Mouse (Mus musculus): ENCODE results near the gene Prnp. TPM values are rescaled to one million over a fixed set of nuclear protein-coding genes. Genes with fewer than 3 reads are reported as not detected.

The Prnp gene
- polyA plus RNA-seq, 1 experiment from 2014 or later: 30.3 TPM

DNA sequence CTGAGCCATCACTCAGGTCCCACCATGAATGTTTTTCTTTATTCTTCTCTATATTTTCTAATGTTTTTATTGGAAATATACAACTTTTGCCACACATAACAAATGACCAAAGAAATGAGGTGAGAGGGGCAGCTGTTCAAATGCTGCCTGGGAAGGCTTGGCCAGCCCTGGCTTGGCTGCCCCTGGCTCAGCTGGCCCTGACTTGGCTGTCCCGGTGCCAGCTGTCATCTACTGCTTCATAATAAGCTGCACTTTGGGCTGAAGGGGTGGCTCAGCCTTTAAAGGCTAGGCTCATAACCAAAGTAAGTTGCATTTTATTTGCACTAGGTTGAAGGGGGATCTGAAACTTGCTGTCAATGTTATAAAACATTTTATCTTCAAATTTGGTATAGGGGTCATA is 2.9 kb upstream of the Prnp start:
- Histone ChIP-seq H3K4me3 (replicated peaks) (no peak overlapping the region), H3K9me3 (replicated peaks) (no peaks in the 10 kb centered on the region), H3K4me2 (no peak overlapping the region), H3K9ac (no peak overlapping the region), H3K27me3 (no peaks in the 10 kb centered on the region), H3K36me3 (no peaks in the 10 kb centered on the region), H3K27ac (0 out of 2 replicates have a peak overlapping the region, but pooled peaks have one; percentile 6), H3K4me1 (replicated peaks) (peaks cover 72% of the 10 kb centered on the region)
- DNase-seq (no peak), ATAC-seq (ENCODE audit: low read depth) (no peak)
- WGBS (ENCODE audit: insufficient replicate concordance): 74% methylated on average over 1 of the region's 1 CpGs

DNA sequence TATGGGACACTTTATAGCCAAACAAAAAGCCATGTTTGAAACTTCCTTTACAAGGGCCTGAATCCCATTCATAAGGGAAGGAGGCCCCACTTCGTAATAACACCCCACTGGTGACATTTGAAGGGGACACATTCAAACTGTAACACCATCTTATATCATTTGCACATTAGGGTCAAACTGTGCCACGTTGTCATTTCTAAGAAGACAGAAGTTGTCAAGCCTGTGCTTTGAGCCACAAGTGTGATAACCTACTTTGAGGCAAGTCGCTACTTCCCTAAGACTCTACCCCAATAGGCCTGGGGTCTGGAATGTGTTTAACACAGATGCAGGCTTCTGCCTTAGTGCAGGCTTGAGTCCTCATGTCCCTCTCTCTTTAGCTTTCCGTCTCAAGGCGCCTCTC is 2.4 kb upstream of the Prnp start:
- DNase-seq (no peak), ATAC-seq (ENCODE audit: low read depth) (no peak)
- no peak overlapping the region for H3K4me3 ChIP-seq (replicated peaks)
- no peaks in the 10 kb centered on the region for H3K27me3 ChIP-seq
- H3K27ac ChIP-seq: 0 out of 2 replicates have a peak overlapping the region, but pooled peaks have one; percentile 6
- WGBS (ENCODE audit: insufficient replicate concordance): 70% methylated on average over 5 of the region's 5 CpGs
- no peaks in the 10 kb centered on the region for H3K9me3 ChIP-seq (replicated peaks)
- no peak overlapping the region for H3K4me2 ChIP-seq
- no peak overlapping the region for H3K9ac ChIP-seq
- H3K4me1 ChIP-seq (replicated peaks): peaks cover 74% of the 10 kb centered on the region
- no peaks in the 10 kb centered on the region for H3K36me3 ChIP-seq

DNA sequence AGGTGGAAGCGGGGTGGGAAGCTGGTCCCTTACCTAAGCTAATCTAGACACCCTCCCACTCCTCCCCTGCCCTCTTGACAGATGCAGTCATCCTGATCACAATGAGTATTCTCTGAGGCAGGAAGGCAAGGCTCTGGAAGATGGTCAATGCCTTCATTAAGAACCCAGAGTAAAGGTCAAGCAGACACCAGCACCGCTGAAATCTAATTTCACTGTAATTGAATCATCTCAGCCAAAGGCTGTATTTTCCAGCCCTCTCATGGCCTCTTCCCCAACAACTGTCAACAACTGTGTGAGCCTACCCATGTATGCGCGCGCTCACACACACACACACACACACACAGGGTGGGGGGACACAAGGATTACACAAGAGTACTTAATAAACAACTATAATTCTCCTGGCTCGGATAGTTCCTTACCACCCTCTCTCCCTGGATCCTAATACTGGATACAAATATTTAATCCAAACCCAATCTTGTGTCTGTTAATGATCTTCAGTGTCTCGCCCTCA is 1.3 kb upstream of the Prnp start:
- Histone ChIP-seq H3K9me3 (replicated peaks) (no peaks in the 10 kb centered on the region), H3K36me3 (peaks cover 6% of the 10 kb centered on the region), H3K4me3 (replicated peaks) (no peak overlapping the region), H3K27ac (peak overlapping the region; percentile 59), H3K27me3 (no peaks in the 10 kb centered on the region), H3K4me2 (no peak overlapping the region), H3K9ac (no peak overlapping the region), H3K4me1 (replicated peaks) (peaks cover 69% of the 10 kb centered on the region)
- DNase-seq (no peak), ATAC-seq (ENCODE audit: low read depth) (no peak)
- 81% methylated on average over 7 of the region's 7 CpGs for WGBS (ENCODE audit: insufficient replicate concordance)

DNA sequence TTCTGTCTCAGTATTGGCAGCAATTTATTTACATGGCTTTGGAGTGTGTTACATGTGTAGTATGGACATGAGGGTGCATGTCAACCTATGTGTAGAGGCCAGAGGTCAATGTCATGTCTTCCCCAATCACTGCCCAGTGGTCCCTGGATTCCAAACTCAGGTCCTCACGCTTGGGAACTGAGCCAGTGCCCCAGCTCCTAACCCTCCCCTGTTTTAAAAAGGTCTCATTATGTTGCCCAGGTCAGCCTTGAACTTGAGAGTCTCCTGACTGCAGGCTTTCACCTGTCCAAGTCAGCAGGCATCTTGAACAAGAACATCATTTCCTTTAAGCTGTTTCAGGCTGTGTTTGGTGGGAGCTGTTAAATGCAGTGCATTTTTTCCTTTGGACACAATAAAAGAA is 822 bp upstream of the Prnp start:
- Histone ChIP-seq H3K4me1 (replicated peaks) (peaks cover 65% of the 10 kb centered on the region), H3K9me3 (replicated peaks) (no peaks in the 10 kb centered on the region), H3K4me2 (peak overlapping the region; percentile 82), H3K27me3 (no peaks in the 10 kb centered on the region), H3K4me3 (replicated peaks) (peak overlapping the region; percentile 80), H3K9ac (peak overlapping the region; percentile 60), H3K27ac (peak overlapping the region; percentile 59), H3K36me3 (peaks cover 6% of the 10 kb centered on the region)
- WGBS (ENCODE audit: insufficient replicate concordance): 100% methylated on average over 1 of the region's 1 CpGs
- ATAC-seq (ENCODE audit: low read depth) (no peak), DNase-seq (no peak)

DNA sequence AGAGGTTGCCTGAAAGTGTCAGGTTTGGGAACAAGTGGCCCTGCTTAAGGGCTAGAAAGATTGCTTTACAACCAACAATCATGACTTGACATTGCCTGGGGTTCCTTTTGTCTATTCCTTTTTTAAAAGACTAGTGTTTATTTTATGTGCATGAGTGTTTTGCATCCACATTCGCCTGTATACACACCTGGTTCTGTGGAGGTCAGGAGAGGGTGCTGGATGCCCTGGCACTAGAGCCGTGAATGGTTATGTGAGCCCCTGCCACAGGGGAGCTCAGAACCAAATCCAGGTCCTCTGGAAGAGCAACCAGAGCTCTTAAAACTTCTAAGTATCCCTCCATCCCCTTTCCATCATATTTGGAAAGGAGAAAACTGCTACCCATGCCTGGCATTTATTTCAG is 1.1 kb downstream of the Prnp start:
- Histone ChIP-seq H3K9me3 (replicated peaks) (no peaks in the 10 kb centered on the region), H3K27ac (peak overlapping the region; percentile 8; the same call in 1 of the 2 replicates), H3K27me3 (no peaks in the 10 kb centered on the region), H3K4me2 (peak overlapping the region; percentile 82), H3K9ac (peak overlapping the region; percentile 91), H3K36me3 (peaks cover 6% of the 10 kb centered on the region), H3K4me1 (replicated peaks) (peaks cover 46% of the 10 kb centered on the region), H3K4me3 (replicated peaks) (peak overlapping the region; percentile 80)
- DNase-seq (no peak), ATAC-seq (ENCODE audit: low read depth) (no peak)
- 53% methylated on average over 2 of the region's 2 CpGs for WGBS (ENCODE audit: insufficient replicate concordance)

DNA sequence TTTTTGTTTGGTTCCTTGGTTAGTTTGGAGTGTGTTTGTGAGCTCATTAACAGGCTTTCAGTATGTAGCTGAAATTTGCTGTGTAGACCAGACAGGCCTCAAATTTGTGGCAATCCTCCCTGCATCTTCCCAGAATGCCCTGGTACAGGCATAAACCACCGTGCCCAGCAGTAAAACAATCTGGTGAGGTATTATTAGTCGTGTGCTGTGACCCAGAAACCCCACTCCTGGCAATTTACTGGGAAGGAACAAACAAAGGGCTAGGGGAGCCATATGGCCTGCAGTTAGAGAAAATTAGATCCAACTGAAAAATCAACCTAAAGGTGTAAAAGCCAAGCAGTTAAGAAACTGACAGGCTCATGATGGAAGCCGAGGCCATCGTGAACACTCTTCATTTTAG is 1.6 kb downstream of the Prnp start:
- peak overlapping the region; percentile 82 for H3K4me2 ChIP-seq
- H3K36me3 ChIP-seq: peaks cover 6% of the 10 kb centered on the region
- no peak for ATAC-seq (ENCODE audit: low read depth)
- H3K27me3 ChIP-seq: no peaks in the 10 kb centered on the region
- peak overlapping the region; percentile 8; the same call in 1 of the 2 replicates for H3K27ac ChIP-seq
- peak overlapping the region; percentile 91 for H3K9ac ChIP-seq
- H3K4me3 ChIP-seq (replicated peaks): peak overlapping the region; percentile 80
- H3K9me3 ChIP-seq (replicated peaks): no peaks in the 10 kb centered on the region
- peaks cover 46% of the 10 kb centered on the region for H3K4me1 ChIP-seq (replicated peaks)
- 54% methylated on average over 4 of the region's 4 CpGs for WGBS (ENCODE audit: insufficient replicate concordance)
- DNase-seq: no peak

DNA sequence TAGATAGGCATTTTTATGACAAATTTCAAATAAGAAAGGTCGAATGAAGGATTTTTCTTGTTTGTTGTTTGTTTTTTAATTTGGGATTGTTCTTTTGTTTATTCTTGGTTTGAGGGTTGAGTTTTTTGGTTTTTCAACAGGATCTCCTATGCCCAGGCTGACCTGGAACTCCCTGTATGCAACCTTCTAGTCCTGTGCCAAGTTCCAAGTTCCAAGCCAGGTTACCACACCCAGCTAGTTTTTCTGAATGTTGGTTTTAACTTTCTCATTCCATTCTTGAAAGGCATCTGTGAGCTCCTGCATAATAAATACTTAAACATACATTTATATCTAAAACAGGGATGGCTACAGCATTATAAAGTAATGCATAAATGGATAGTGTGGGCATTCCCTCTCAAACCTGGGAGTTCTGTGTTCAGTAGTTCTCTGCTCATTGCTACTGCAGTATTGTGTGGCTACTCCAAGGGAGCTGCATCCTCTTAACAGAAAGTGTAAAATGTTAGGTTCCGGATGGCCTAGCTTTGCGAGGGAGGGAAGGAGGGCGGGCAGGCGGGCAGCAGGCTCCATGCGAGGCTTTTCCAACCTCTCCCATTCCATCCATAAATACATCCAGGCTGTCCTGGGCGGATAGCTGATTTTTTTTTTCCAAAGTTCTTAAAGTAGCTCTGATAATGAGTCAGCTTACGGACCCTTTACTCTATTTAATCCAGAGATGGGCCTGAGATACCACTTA is 3.0 kb downstream of the Prnp start:
- Histone ChIP-seq H3K4me1 (replicated peaks) (peaks cover 42% of the 10 kb centered on the region), H3K36me3 (peaks cover 9% of the 10 kb centered on the region), H3K9ac (no peak overlapping the region), H3K27ac (no peak overlapping the region), H3K4me2 (no peak overlapping the region), H3K27me3 (no peaks in the 10 kb centered on the region), H3K4me3 (replicated peaks) (no peak overlapping the region), H3K9me3 (replicated peaks) (no peaks in the 10 kb centered on the region)
- DNase-seq (no peak), ATAC-seq (ENCODE audit: low read depth) (no peak)
- WGBS (ENCODE audit: insufficient replicate concordance): 81% methylated on average over 8 of the region's 8 CpGs

DNA sequence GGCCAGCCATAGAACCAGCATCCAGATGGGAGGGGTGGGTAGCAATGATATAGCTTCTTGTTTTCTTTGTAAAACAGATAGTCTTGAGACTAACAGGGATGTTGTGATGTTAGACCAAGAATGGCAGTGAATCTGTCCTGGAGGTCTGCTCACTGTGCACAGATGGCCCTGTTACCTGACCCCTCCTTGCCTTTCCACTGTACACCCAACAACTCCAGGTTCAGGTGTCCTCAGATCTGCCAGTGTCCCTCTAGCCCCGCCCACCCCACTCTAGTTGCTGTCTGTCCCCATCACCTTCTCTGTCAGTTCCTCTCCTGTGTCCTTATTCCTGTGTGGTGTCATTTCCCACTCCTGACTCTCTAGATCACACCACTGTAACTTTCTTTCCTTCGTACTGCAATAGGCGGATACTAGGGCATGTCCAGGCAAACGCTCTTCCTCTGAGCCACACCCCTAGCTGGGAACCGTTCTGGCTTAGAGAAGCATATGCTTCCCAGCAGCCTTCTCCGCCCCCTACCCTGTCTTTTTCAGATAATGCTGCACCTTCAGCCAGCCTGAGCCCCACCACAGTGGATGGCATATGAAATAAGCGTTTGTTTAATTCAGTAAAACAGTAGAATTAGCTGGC is 22.7 kb downstream of the Prnp start:
- H3K9ac ChIP-seq: no peak overlapping the region
- WGBS (ENCODE audit: insufficient replicate concordance): 44% methylated on average over 7 of the region's 7 CpGs
- H3K36me3 ChIP-seq: peaks cover 8% of the 10 kb centered on the region
- H3K9me3 ChIP-seq (replicated peaks): no peaks in the 10 kb centered on the region
- H3K27ac ChIP-seq: no peak overlapping the region; the same call in 1 of the 2 replicates
- ATAC-seq (ENCODE audit: low read depth) (peak; percentile 50), DNase-seq (no peak)
- H3K4me1 ChIP-seq (replicated peaks): peaks cover 21% of the 10 kb centered on the region
- no peaks in the 10 kb centered on the region for H3K27me3 ChIP-seq
- H3K4me3 ChIP-seq (replicated peaks): no peak overlapping the region
- H3K4me2 ChIP-seq: no peak overlapping the region

DNA sequence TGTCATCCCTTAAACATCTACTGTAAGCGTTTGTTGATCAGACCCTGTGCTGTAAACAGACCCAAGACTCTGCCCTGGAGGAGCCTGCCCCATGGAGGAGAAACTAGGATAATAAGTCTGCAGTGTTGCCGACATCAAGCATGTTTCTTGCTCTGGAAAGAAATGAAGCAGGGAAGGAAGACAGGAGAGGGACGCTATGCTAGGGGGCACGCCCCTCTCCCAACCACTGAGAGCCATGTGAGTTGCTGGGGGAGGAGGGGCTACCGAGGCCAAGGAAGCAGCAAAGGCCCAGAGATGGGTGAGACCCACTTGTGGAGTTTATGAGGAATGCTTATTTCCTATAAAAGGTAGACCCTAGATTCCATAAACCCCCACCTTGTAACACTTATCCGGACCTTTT is 23.3 kb downstream of the Prnp start:
- WGBS (ENCODE audit: insufficient replicate concordance): 40% methylated on average over 6 of the region's 6 CpGs
- H3K27me3 ChIP-seq: no peaks in the 10 kb centered on the region
- H3K4me1 ChIP-seq (replicated peaks): peaks cover 21% of the 10 kb centered on the region
- no peak overlapping the region for H3K27ac ChIP-seq
- H3K4me3 ChIP-seq (replicated peaks): no peak overlapping the region
- ATAC-seq (ENCODE audit: low read depth) (no peak), DNase-seq (no peak)
- no peak overlapping the region for H3K9ac ChIP-seq
- peaks cover 8% of the 10 kb centered on the region for H3K36me3 ChIP-seq
- H3K4me2 ChIP-seq: no peak overlapping the region
- no peaks in the 10 kb centered on the region for H3K9me3 ChIP-seq (replicated peaks)

DNA sequence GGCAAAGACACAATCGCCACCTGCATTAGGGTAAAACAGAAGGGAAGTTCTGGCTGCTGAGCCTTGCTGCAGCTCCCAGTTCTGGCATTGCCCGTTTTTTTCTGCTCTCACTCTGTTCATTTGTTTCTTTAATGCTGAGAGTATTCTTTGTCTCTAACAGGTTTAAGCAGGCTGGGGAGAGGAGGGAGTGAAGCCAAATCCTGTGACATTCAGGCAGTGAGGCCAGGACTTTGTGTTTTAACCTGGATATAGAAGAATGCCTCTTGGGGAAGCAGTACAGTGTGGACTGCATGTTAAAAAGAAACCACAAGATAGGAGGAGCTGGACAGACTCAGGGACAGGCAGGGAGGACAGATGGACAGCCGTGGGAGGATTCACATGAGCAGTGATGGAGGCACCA is 23.9 kb downstream of the Prnp start:
- Histone ChIP-seq H3K9me3 (replicated peaks) (no peaks in the 10 kb centered on the region), H3K36me3 (peaks cover 8% of the 10 kb centered on the region), H3K27ac (no peak overlapping the region), H3K4me1 (replicated peaks) (peaks cover 21% of the 10 kb centered on the region), H3K9ac (no peak overlapping the region), H3K4me3 (replicated peaks) (no peak overlapping the region), H3K27me3 (no peaks in the 10 kb centered on the region), H3K4me2 (no peak overlapping the region)
- 46% methylated on average over 3 of the region's 3 CpGs for WGBS (ENCODE audit: insufficient replicate concordance)
- ATAC-seq (ENCODE audit: low read depth): no peak
- no peak for DNase-seq

DNA sequence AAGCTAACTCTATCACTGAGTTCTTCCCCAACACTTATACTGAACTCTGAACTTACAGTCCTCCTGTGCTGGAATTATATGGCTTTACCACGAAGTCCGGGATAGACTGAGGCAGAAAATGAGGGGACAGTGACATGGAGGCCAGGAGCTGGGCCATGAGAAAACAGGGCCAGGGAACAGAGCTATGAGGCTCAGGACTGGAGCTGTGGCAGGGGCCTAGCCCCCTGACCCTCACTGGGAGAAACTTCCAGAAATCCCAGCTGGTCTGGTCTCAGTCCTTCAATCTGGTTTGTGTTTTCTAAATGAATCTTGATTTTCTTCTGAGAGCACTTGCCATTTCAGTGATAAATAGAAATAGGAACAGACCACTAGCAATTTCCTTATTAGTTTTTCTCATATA is 24.5 kb downstream of the Prnp start:
- Histone ChIP-seq H3K4me3 (replicated peaks) (no peak overlapping the region), H3K4me2 (no peak overlapping the region), H3K27ac (no peak overlapping the region), H3K27me3 (no peaks in the 10 kb centered on the region), H3K9ac (no peak overlapping the region), H3K36me3 (peaks cover 8% of the 10 kb centered on the region), H3K4me1 (replicated peaks) (peaks cover 22% of the 10 kb centered on the region), H3K9me3 (replicated peaks) (no peaks in the 10 kb centered on the region)
- no peak for ATAC-seq (ENCODE audit: low read depth)
- no peak for DNase-seq
- WGBS (ENCODE audit: insufficient replicate concordance): 71% methylated on average over 2 of the region's 2 CpGs

All from liver, embryonic 13.5 days (tissue).